Mouse (Mus musculus): ENCODE results near the gene Edem1. TPM values are rescaled to one million over a fixed set of nuclear protein-coding genes. Genes with fewer than 3 reads are reported as not detected.

Edem1 gene
- polyA plus RNA-seq, 1 experiment from 2014 or later, result 18.5 TPM

- H3K27ac ChIP-seq (replicated peaks), result no peak overlapping the region
- no peak for ATAC-seq (ENCODE audit: insufficient read depth)
- WGBS (ENCODE audit: insufficient replicate concordance), result 65% methylated on average over 7 of the region's 7 CpGs
These were observed 22.6 kb upstream of the Edem1 start for GRCm38 (mm10) chr6:108805871-108806270.

DNA sequence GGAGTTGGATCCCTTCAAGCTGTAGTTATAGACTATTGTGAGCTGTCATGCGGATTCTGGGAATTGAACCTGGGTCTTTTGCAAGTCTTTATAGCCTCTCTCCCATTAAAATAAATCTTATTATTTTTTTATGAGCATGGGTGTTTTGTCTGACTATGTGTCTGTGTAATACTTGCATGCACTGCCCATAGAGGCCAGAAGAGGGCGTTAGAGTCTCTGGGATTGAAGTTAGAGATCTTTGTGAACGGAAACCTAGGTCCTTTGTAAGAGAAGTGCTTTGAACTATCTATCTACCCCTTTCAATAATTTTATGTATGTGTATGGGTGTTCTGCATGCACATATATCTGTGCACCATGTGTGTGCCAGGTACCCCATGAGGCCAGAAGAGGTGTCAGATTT is 21.0 kb upstream of the Edem1 start:
- H3K27me3 ChIP-seq, result no peaks in the 10 kb centered on the region
- H3K9me3 ChIP-seq (replicated peaks), result no peaks in the 10 kb centered on the region
- ATAC-seq (ENCODE audit: insufficient read depth), result no peak
- no peak overlapping the region for H3K4me3 ChIP-seq (replicated peaks)
- H3K4me1 ChIP-seq (replicated peaks), result peaks cover 5% of the 10 kb centered on the region
- 56% methylated on average over 3 of the region's 3 CpGs for WGBS (ENCODE audit: insufficient replicate concordance)
- no peak overlapping the region for H3K4me2 ChIP-seq
- H3K9ac ChIP-seq, result no peak overlapping the region
- H3K27ac ChIP-seq (replicated peaks), result no peak overlapping the region
- H3K36me3 ChIP-seq (replicated peaks), result no peaks in the 10 kb centered on the region

More at GRCm38 (mm10) chr6:108805871-108806270, 22.6 kb upstream of the Edem1 start:
- Histone ChIP-seq H3K36me3 (replicated peaks) (no peaks in the 10 kb centered on the region), H3K4me2 (no peak overlapping the region), H3K27me3 (no peaks in the 10 kb centered on the region), H3K9me3 (replicated peaks) (no peaks in the 10 kb centered on the region), H3K4me1 (replicated peaks) (peaks cover 5% of the 10 kb centered on the region), H3K9ac (no peak overlapping the region), H3K4me3 (replicated peaks) (no peak overlapping the region)

DNA sequence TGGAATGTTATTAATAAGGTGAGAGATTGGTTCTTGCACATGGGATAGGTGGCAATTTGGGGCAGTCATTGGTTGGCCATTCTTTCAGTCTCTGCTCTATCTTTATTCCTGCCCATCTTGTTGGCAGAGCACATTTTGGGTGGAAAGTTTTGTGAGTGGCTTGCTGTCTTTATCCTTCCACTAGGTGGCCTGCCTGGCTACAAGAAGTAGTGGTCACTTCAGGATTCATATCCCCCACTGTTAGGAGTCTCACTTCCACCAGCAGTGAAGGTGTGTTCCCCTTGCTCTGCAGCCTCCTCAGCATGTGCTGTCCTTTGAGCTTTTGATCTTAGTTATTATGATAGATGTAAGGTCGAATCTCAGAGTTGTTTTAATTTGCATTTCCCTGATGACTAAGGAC is 19.7 kb upstream of the Edem1 start:
- H3K27ac ChIP-seq (replicated peaks), result no peak overlapping the region
- no peak overlapping the region for H3K4me3 ChIP-seq (replicated peaks)
- no peaks in the 10 kb centered on the region for H3K36me3 ChIP-seq (replicated peaks)
- H3K4me1 ChIP-seq (replicated peaks), result peaks cover 5% of the 10 kb centered on the region
- H3K27me3 ChIP-seq, result no peaks in the 10 kb centered on the region
- no peak overlapping the region for H3K9ac ChIP-seq
- 73% methylated on average over 1 of the region's 1 CpGs for WGBS (ENCODE audit: insufficient replicate concordance)
- H3K4me2 ChIP-seq, result no peak overlapping the region
- H3K9me3 ChIP-seq (replicated peaks), result no peaks in the 10 kb centered on the region
- no peak for ATAC-seq (ENCODE audit: insufficient read depth)

- H3K4me3 ChIP-seq (replicated peaks), result no peak overlapping the region
- no peak overlapping the region for H3K27ac ChIP-seq (replicated peaks)
- H3K9ac ChIP-seq, result no peak overlapping the region
- 0 out of 2 replicates have a peak, but pooled peaks cover 2% of the 10 kb centered on the region for H3K36me3 ChIP-seq (replicated peaks)
- WGBS (ENCODE audit: insufficient replicate concordance), result 81% methylated on average over 10 of the region's 10 CpGs
- H3K9me3 ChIP-seq (replicated peaks), result no peaks in the 10 kb centered on the region
- ATAC-seq (ENCODE audit: insufficient read depth), result no peak
- no peaks in the 10 kb centered on the region for H3K27me3 ChIP-seq
- no peak overlapping the region for H3K4me2 ChIP-seq
- H3K4me1 ChIP-seq (replicated peaks), result peaks cover 5% of the 10 kb centered on the region
These were observed 18.2 kb upstream of the Edem1 start for GRCm38 (mm10) chr6:108810237-108810636.

GRCm38 (mm10) chr6:108812134-108812533 is 16.3 kb upstream of the Edem1 start:
- 85% methylated on average over 2 of the region's 2 CpGs for WGBS (ENCODE audit: insufficient replicate concordance)
- Histone ChIP-seq H3K4me2 (no peak overlapping the region), H3K27ac (replicated peaks) (no peak overlapping the region), H3K9me3 (replicated peaks) (no peaks in the 10 kb centered on the region), H3K4me3 (replicated peaks) (no peak overlapping the region), H3K9ac (no peak overlapping the region), H3K27me3 (no peaks in the 10 kb centered on the region), H3K4me1 (replicated peaks) (no peaks in the 10 kb centered on the region), H3K36me3 (replicated peaks) (peaks cover 12% of the 10 kb centered on the region)
- no peak for ATAC-seq (ENCODE audit: insufficient read depth)

DNA sequence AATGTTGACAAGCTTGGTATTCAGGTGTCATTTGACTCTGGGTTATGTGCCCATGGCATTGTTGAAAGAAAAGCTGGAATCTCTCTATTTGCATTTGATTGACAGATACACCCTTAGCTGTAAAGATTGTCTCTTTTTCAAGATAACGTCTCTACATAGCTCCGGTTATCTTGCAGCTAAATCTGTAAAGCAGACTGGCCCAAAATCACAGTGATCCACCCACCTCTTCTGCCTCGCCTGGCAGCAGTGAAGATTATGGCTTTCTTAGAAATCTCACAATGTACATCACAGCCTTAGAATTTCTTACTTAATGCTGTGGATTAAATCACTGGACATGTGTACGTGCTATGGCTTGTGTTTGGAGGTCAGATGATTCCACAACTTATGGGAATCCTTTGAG is 10.9 kb upstream of the Edem1 start:
- H3K9me3 ChIP-seq (replicated peaks), result no peaks in the 10 kb centered on the region
- no peak overlapping the region for H3K4me2 ChIP-seq
- 62% methylated on average over 4 of the region's 4 CpGs for WGBS (ENCODE audit: insufficient replicate concordance)
- ATAC-seq (ENCODE audit: insufficient read depth), result no peak
- H3K4me1 ChIP-seq (replicated peaks), result no peaks in the 10 kb centered on the region
- peaks cover 56% of the 10 kb centered on the region for H3K36me3 ChIP-seq (replicated peaks)
- no peak overlapping the region for H3K27ac ChIP-seq (replicated peaks)
- no peaks in the 10 kb centered on the region for H3K27me3 ChIP-seq
- H3K4me3 ChIP-seq (replicated peaks), result no peak overlapping the region
- H3K9ac ChIP-seq, result no peak overlapping the region

- Histone ChIP-seq H3K4me1 (replicated peaks) (peaks cover 36% of the 10 kb centered on the region), H3K9me3 (replicated peaks) (no peaks in the 10 kb centered on the region), H3K9ac (no peak overlapping the region), H3K27ac (replicated peaks) (no peak overlapping the region), H3K27me3 (no peaks in the 10 kb centered on the region), H3K4me2 (no peak overlapping the region), H3K36me3 (replicated peaks) (peaks cover 38% of the 10 kb centered on the region), H3K4me3 (replicated peaks) (no peak overlapping the region)
- no peak for ATAC-seq (ENCODE audit: insufficient read depth)
- WGBS (ENCODE audit: insufficient replicate concordance), result 33% methylated on average over 7 of the region's 7 CpGs
These were observed 3.5 kb upstream of the Edem1 start for GRCm38 (mm10) chr6:108824816-108825545.

DNA sequence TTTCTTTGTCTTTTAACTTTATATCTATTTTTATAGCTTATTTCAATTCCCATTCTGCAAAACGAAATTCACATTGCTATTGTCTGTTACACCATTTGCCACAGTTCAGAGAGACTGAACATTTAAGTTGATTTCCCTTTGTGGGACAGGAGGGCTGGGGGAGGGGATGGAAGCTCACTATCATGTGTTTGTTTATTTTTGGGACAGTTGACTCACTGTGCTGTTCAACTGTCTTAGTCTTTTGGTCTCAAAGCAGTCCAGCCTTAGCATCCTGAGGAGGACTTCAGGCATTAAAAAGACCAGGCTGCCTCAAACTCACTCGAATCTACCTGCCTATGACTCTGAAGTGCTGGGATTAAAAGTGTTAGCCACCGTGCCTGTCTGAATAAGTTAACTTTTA is 2.4 kb upstream of the Edem1 start:
- 53% methylated on average over 3 of the region's 3 CpGs for whole genome bisulfite sequencing (ENCODE audit: insufficient replicate concordance)
- no peak overlapping the region for H3K27ac ChIP-seq (replicated peaks)
- no peak overlapping the region for H3K4me3 ChIP-seq (replicated peaks)
- H3K4me2 ChIP-seq, result no peak overlapping the region
- ATAC-seq (ENCODE audit: insufficient read depth), result no peak
- H3K9me3 ChIP-seq (replicated peaks), result no peaks in the 10 kb centered on the region
- peaks cover 28% of the 10 kb centered on the region for H3K36me3 ChIP-seq (replicated peaks)
- no peaks in the 10 kb centered on the region for H3K27me3 ChIP-seq
- no peak overlapping the region for H3K9ac ChIP-seq
- peaks cover 39% of the 10 kb centered on the region for H3K4me1 ChIP-seq (replicated peaks)

DNA sequence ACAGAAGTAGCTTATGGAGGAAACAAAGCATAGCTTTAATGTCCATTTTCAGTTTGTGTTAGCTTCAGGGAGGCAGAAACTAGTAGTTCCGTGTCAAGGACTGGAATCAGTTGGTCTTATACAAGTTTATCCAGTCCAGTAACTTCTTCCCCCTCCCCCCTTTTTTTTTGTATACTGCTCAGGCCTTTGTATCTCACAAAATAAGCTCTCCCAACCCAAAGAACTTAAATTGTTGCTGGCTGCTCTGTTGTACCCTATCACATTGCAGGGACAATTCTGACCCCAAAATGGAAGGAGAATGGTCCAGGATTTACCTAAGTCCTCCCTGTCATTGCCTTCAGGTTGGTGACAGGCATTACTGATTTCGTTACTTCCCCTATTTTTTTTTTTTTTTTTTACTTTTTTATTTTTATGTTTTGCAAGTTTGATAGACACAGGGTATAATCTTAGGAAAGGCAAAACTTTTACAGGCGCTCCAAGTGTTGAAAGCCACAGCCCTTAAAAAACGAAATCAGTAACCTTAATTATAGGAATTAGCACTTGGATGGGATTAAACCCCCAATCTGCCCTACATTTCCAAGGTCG is 1.0 kb upstream of the Edem1 start:
- H3K9me3 ChIP-seq (replicated peaks), result no peaks in the 10 kb centered on the region
- 0 out of 2 replicates have a peak overlapping the region, but pooled peaks have one; percentile 10 for H3K27ac ChIP-seq (replicated peaks)
- peak overlapping the region; percentile 44; the same call in 1 of the 2 replicates for H3K9ac ChIP-seq
- peaks cover 52% of the 10 kb centered on the region for H3K4me1 ChIP-seq (replicated peaks)
- H3K4me2 ChIP-seq, result peak overlapping the region; percentile 97
- peaks cover 16% of the 10 kb centered on the region for H3K36me3 ChIP-seq (replicated peaks)
- no peak for ATAC-seq (ENCODE audit: insufficient read depth)
- H3K27me3 ChIP-seq, result no peaks in the 10 kb centered on the region
- H3K4me3 ChIP-seq (replicated peaks), result peak overlapping the region; percentile 84
- 25% methylated on average over 5 of the region's 5 CpGs for WGBS (ENCODE audit: insufficient replicate concordance)

GRCm38 (mm10) chr6:108828872-108829271 is 431 bp downstream of the Edem1 start:
- WGBS (ENCODE audit: insufficient replicate concordance), result under 1% methylated on average over 56 of the region's 56 CpGs
- H3K4me3 ChIP-seq (replicated peaks), result peak overlapping the region; percentile 84
- H3K36me3 ChIP-seq (replicated peaks), result peaks cover 4% of the 10 kb centered on the region; the same call in 1 of the 2 replicates
- H3K4me2 ChIP-seq, result peak overlapping the region; percentile 97
- ATAC-seq (ENCODE audit: insufficient read depth), result peak; percentile 56
- H3K9me3 ChIP-seq (replicated peaks), result no peaks in the 10 kb centered on the region
- peaks cover 66% of the 10 kb centered on the region for H3K4me1 ChIP-seq (replicated peaks)
- peak overlapping the region; percentile 81 for H3K27ac ChIP-seq (replicated peaks)
- peak overlapping the region; percentile 88 for H3K9ac ChIP-seq
- no peaks in the 10 kb centered on the region for H3K27me3 ChIP-seq

DNA sequence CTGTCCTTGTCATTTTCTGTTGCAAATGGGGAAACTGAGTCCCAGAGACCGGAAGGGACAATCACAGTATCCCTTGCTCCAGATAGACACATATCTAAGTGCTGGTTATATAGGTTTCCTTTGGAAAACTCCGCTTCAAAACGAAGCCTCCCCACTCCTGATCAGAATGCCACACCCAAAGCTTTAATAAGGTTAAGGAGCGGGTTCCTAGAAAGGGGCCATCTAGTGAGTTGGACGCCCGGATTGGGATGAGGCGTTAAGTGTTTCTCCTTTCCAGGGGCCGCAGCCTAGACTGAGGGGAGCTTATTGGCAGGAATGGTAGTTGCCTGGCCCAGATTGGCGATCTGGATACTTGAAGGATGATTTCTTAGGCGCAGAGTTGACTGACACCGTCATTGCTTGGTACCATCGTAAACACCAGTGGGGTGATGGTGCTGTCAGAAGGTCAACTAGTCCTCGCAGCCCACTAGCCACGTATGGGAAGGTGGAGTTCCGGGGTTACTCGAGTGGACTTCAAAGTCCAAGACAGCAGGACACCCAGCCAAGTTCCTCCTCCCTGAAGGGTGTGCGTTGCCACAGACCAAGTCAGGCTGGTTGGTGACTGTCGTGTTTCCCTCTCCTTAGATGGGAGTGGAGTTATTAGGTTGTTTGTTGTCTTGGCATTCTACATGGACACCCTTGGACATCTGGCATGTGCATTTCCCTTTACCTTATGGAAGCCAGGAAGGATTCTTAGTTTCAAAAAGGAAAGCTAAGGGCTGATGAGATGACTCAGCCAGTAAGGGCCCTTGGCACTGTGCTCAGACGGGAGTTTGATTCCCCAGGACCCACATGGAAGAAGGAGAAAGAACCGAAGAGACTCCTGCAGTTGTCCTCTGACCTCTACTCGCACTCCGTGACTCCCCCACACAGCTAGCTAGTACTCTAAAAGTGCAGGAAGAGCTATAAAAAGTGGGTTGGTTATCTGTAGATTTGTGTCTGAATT is 1.2 kb downstream of the Edem1 start:
- peak overlapping the region; percentile 88 for H3K9ac ChIP-seq
- H3K4me3 ChIP-seq (replicated peaks), result peak overlapping the region; percentile 84
- 11% methylated on average over 22 of the region's 22 CpGs for WGBS (ENCODE audit: insufficient replicate concordance)
- ATAC-seq (ENCODE audit: insufficient read depth), result no peak
- H3K9me3 ChIP-seq (replicated peaks), result no peaks in the 10 kb centered on the region
- no peaks in the 10 kb centered on the region; the same call in 1 of the 2 replicates for H3K36me3 ChIP-seq (replicated peaks)
- H3K27ac ChIP-seq (replicated peaks), result peak overlapping the region; percentile 81
- H3K4me1 ChIP-seq (replicated peaks), result peaks cover 74% of the 10 kb centered on the region
- no peaks in the 10 kb centered on the region for H3K27me3 ChIP-seq
- peak overlapping the region; percentile 97 for H3K4me2 ChIP-seq

Measured in liver, embryonic 15.5 days (tissue).